Mouse (Mus musculus) megakaryocyte progenitor cell, adult 5-6 weeks (primary cell): Measurements from ENCODE around the gene Zfp866. TPM values are rescaled to one million over a fixed set of nuclear protein-coding genes. Genes with fewer than 3 reads are reported as not detected.

Experiments
- ATAC-seq: replicated peaks from 2 replicates; pipeline ENCODE4 v1.8.0; 2016; ENCODE audit warnings: mild to moderate bottlenecking, moderate TSS enrichment, inconsistent platforms; ENCODE audit not compliant: poor library complexity
- total RNA-seq, 2 experiments: library from RNA; stranded (forward) in 1 of 2; stranded (reverse) in 1 of 2; fragments of 157-497, 149-512 nt in 1 of 2; fragments of 200-1000 nt in 1 of 2; gene quantifications; 2 replicates each; pipeline versions ENCODE4 v1.2.3 to v1.2.4; 2015 to 2017

Gene Zfp866
- total RNA-seq, 2 experiments from 2014 or later = 17.8 to 18.7 TPM

GRCm38 (mm10) chr8:69799261-69799660, 8.3 kb upstream of the Zfp866 start:
- ATAC-seq = no peak

- no peak for ATAC-seq
These were observed 6.7 kb upstream of the Zfp866 start for GRCm38 (mm10) chr8:69797661-69798060.

- no peak for ATAC-seq
These were observed 5.9 kb upstream of the Zfp866 start for GRCm38 (mm10) chr8:69796721-69797345.

DNA sequence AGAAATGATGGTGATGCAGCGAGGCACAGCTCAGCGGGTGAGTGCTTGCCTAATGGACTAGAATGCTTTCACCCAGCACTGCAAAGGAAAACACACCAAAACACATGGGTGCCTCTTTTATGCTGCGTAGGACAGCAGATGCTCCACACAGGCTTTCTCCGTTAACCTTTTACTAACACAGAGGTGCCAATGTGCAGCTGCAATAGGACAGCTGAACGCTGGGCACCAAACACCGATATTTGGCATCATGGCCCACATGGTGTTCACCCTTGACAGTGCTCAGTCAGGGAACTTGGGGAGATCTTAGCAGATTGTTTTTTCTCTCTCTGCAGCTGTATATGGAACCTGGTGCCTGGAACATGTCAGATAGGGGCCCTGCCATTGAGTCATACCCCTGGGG, 3.9 kb upstream of the Zfp866 start:
- no peak for ATAC-seq

- no peak for ATAC-seq
These were observed 3.1 kb upstream of the Zfp866 start for GRCm38 (mm10) chr8:69794096-69794495.

- no peak for ATAC-seq
These were observed 2.7 kb upstream of the Zfp866 start for GRCm38 (mm10) chr8:69793666-69794065.

- peak; percentile 28 for ATAC-seq
These were observed 564 bp upstream of the Zfp866 start for GRCm38 (mm10) chr8:69791415-69792068.

DNA sequence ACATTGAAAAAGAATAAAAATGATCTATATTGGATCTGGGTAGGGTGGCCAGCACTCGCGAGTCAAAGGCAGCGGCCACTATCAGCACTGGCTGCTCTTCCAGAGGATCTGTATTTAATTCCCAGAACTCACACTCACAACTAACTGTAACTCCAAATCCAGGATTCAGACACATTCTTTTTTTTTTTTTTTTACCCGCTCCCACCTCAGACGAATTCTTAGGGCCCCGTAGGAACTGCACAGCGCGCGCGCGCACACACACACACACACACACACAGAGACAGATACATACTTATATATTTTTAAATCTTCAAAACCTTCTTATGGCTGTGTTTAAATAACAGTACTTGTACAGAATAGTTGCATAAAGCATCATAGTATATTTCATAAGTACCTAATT, 614 bp downstream of the Zfp866 start:
- no peak for ATAC-seq

- no peak for ATAC-seq
These were observed 1.2 kb downstream of the Zfp866 start for GRCm38 (mm10) chr8:69789731-69790130.

DNA sequence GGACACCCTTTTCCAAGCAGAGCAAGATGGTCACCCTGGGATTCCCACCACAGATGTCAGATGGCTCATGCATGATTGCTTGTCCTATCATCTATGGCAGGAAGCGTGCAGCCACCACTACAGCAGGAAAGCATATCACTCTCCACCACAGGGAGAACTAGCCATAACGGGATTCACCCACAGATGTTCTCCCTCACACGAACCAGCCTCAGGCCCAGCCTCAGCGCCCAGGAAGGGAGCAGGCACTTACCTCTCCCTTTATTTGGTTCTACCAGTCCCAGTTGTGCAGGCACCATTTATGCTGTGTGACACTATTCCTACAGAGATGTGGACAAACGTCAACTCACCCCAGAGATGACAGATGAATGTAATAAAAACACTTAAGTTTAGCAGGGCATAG, 1.9 kb downstream of the Zfp866 start:
- ATAC-seq = peak; percentile 38

GRCm38 (mm10) chr8:69777111-69777510, 13.9 kb downstream of the Zfp866 start:
- no peak for ATAC-seq

DNA sequence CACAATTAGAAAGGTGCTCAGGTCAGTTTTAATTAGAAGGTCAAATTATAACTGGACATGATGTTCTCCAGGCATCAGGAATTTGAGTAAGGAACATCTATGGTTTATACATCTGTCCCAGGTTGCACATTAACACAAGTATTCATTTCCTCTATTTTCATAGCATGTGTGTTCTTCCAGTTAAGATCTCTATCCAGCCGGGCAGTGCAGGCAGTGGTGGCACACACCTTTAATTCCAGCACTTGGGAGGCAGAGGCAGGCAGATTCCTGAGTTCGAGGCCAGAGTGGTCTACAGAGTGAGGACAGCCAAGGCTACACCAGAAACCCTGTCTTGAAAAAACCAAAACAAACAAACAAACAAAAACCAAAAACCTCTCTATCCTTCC, 15.8 kb downstream of the Zfp866 start:
- peak; percentile 38 for ATAC-seq

DNA sequence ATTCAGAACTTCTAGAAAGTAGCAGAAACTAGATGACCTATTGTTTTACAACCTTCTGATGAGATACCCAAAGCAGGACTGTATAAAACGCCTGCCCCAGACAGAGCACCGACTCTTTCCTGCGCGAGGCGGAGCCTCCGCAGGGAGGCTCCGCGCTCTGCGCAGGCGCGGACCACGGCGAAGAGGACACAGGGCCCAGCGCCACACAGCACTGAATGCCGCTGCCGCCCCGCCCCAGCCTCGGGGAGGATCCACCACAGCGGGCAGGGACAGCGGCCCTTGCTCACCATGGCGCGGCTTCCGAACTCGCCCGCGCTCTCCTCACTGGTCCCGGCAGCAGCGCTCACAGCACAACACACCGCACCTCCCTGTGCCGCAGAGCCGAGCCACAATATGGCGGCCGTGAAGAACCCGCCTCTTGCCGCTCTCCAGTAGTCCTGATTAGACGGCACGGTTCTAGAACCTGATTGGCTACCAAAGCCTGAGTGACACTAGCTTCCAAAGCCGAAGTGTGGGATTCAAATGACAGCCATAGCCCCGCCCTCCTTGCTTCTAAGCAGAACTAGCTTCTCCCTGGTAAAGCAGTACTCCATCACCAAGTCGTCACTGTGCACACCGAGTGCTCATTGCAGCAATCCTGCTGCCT, 16.4 kb downstream of the Zfp866 start, which contains the start of gene Gm20422:
Gene Gm20422, minus strand, starts transcription at position 384 of the 646 bp plus-strand sequence.
- ATAC-seq = peak; percentile 98

DNA sequence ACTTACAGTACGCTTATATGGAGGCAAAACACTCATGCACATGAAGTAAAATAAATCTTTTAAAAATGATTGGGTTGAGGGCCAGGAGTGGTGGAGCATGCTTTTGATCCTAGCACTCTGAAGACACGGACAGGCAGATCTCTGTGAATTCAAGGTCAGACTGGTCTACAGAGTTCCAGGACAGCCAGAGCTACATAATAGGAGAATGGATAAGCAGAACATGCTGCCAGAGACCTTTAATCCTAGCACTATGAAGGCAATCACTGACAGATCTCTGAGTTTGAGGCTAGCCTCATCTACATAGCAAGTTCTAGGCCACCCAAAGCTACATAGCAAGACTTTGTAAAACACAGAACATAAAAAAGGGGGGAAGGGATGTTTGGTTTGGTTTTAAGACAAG, 18.9 kb downstream of the Zfp866 start:
- no peak for ATAC-seq

GRCm38 (mm10) chr8:69771221-69771620, 19.8 kb downstream of the Zfp866 start:
- ATAC-seq = no peak

GRCm38 (mm10) chr8:69761814-69762445, 29.0 kb downstream of the Zfp866 start:
- ATAC-seq = no peak

GRCm38 (mm10) chr8:69758316-69758715, 32.7 kb downstream of the Zfp866 start:
- ATAC-seq = no peak

- peak; percentile 45 for ATAC-seq
These were observed 38.5 kb downstream of the Zfp866 start for GRCm38 (mm10) chr8:69752437-69752836.

DNA sequence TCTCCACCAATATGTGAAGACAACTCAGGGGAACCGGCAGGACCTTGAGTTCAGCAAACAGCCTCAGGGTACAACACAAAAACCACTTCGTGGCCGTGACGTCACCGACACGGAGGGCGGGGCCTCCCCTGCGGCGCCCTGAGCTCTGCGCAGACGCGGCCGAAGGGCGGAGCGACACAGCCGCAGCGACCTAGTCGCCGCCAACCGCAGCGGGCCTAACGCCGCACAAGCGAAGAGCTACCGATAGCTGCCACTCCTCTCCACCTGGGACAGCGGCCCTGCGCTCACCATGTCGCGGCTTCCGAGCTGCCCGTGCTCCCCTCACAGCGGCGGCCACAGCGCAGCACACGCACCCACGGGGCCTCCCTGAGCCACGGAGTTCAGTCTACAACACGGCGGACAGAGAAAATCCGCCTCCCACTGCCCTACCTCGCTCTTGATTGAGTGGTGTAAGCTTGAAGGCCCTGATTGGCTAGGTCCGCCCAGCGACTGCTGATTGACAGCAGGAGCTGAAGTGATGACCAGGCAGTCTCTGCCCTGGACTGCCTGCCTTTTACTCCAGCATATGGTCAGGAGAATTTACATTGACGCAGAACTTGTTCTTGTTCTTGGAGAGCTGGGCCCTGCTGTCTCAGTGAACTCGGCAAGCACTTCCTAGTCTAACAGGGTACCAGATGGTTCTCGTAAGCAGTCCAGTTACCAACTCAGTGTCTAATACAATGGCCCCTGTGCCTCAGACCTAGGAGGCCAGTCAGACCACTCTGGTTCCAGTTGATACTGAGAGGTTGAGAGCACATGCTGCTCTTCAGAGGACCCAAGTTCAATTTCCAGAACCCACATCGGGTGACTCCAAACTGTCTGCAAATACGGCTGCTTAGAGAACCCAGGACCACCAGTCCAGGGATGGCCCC, 41.2 kb downstream of the Zfp866 start, which contains the start of gene Zfp963:
Gene Zfp963, minus strand, starts transcription at position 427 of the 911 bp plus-strand sequence.
- ATAC-seq = peak; percentile 85

DNA sequence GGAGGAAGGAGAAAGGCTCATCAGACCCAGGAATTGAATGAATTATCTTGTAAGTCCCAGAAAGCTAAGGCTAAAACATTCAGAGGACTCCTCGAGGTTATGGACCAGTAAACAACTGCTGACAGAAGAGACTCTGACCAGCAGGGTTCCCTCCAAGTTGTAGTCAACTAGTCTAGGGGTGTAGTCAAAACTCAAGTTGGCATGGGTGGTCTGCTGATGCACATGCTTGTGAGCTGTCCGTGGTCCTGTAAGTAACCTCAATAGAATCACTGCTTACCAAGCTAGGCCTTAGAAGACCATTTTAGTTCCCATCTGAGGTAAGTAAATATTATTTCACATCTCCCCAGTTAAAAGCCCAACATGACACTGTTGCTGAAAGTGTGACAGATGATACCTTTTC, 49.7 kb downstream of the Zfp866 start:
- ATAC-seq = no peak

DNA sequence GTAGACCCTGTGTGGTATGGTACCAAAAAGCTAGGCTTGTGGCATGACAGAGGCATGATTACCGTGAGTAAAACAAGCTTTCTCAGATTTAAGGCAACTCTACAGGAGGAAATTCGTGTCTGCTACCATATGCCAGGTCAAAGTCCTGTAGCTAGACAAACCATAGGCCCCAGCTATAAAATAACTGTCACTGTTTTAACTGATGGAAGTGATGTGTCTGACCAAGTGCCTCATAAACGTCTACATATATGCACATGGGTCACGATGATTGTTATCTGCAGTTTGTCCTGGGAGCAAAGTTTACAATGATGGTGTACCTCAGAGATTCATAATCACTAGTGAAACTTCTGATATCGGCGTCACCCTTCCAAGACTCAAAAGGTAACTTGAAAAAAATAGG, 50.2 kb downstream of the Zfp866 start:
- no peak for ATAC-seq
